Mouse (Mus musculus) testis, adult 2 months (tissue): ENCODE data around the gene Pccb.

Experiments
- CTCF ChIP-seq: fragments of 200-500 bp; IDR thresholded peaks from 2 replicates; pipeline ENCODE4 v1.5.1; 2012; ENCODE audit warnings: low read depth, mild to moderate bottlenecking, inconsistent platforms, low read length, moderate library complexity; ENCODE audit not compliant: control insufficient read depth, insufficient read depth, insufficient replicate concordance
- POLR2A ChIP-seq: fragments of 200-500 bp; IDR thresholded peaks from 2 replicates; pipeline ENCODE4 v1.6.1; 2012; ENCODE audit warnings: low read depth, mild to moderate bottlenecking, inconsistent platforms, low read length, moderate library complexity; ENCODE audit not compliant: control insufficient read depth

DNA sequence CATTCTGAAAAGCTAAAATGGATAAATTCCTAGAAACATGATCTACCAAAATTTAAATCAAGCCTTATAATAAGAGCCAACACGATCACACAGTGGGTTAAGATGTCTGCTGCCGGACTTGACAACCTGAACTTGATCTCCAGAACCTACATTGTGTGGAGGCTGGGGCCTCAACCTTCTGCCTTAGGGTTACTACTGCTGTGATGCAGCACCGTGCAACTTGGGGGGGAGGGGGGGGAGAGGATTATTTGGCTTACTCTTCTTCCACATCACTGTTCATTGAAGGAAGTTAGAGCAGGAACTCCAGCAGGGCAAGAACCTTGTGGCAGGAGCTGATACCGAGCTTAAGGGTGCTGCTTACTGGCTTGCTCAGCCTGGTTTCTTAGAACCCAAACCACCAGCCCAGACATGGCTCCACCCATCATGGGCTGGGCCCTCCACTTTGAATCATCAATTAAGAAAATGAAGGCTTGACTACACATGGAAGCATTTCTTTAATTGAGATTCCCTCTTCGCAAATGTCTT is 71.7 kb downstream of the Pccb start:
- TF ChIP-seq CTCF (no peak), POLR2A (no peak)
